Mouse (Mus musculus) induced T-regulatory cell, adult 2 months (primary cell): ENCODE measurements around the gene Dhrs3.

Experiments used
- DNase-seq: peaks from one replicate; pipeline ENCODE4 v3.0.0-alpha.2; 2012; ENCODE audit warnings: low read depth

Gene Dhrs3

GRCm38 (mm10) chr4:144974458-144974857 is 81.8 kb downstream of the Dhrs3 start:
- no peak for DNase-seq

- no peak for DNase-seq
These were observed 82.9 kb downstream of the Dhrs3 start for GRCm38 (mm10) chr4:144975505-144975904.

- DNase-seq: no peak
These were observed 84.4 kb downstream of the Dhrs3 start for GRCm38 (mm10) chr4:144977057-144977456.
